Mouse (Mus musculus) ES-E14 (cell line): Measurements from ENCODE around the gene Tma16. TPM values are rescaled to one million over a fixed set of nuclear protein-coding genes. Genes with fewer than 3 reads are reported as not detected.

Experiments
- DNase-seq: peaks from one replicate; pipeline ENCODE4 v3.0.0-alpha.2; 2013; ENCODE audit warnings: low read depth, low spot score
- H3K27ac ChIP-seq: 2 replicates; pipeline ENCODE4 v1.5.1; 2012; ENCODE audit warnings: low read depth, mild to moderate bottlenecking, low read length, moderate library complexity, mixed read lengths; ENCODE audit not compliant: poor library complexity, insufficient read depth, severe bottlenecking
- H3K36me3 ChIP-seq: 2 replicates; pipeline ENCODE4 v1.6.1; 2012; ENCODE audit warnings: mild to moderate bottlenecking, low read length, moderate library complexity, mixed read lengths; ENCODE audit not compliant: control insufficient read depth, poor library complexity, insufficient read depth, severe bottlenecking
- H3K4me1 ChIP-seq, 2 experiments: fragments of 150-350 bp in 1 of 2; sonication (generic) in 1 of 2; 2 replicates each; pipeline ENCODE4 v1.6.1; 2012; ENCODE audit warnings: low read length in 2 of 2, mild to moderate bottlenecking in 1 of 2, mixed read lengths in 1 of 2; ENCODE audit not compliant: control insufficient read depth in 2 of 2, insufficient read depth in 2 of 2, poor library complexity in 1 of 2
- H3K4me3 ChIP-seq, 2 experiments: fragments of 150-350 bp in 1 of 2; sonication (generic) in 1 of 2; 2 replicates each; pipeline ENCODE4 v1.5.1; 2012; ENCODE audit warnings: low read length in 2 of 2, low read depth in 1 of 2, mild to moderate bottlenecking in 1 of 2, mixed read lengths in 1 of 2; ENCODE audit not compliant: insufficient read depth in 1 of 2, poor library complexity in 1 of 2, severe bottlenecking in 1 of 2
- H3K9ac ChIP-seq: 2 replicates; pipeline ENCODE4 v1.6.1; 2012; ENCODE audit warnings: low read depth, mild to moderate bottlenecking, low read length, mixed read lengths; ENCODE audit not compliant: poor library complexity, insufficient read depth, severe bottlenecking
- H3K9me3 ChIP-seq: fragments of 150-350 bp; sonication (generic); 2 replicates; pipeline ENCODE4 v1.6.1; 2012; ENCODE audit warnings: low read depth, mild to moderate bottlenecking, low read length; ENCODE audit not compliant: control insufficient read depth, insufficient read depth
- CHD2 ChIP-seq: IDR thresholded peaks from 2 replicates; pipeline ENCODE4 v1.6.1; 2014; ENCODE audit warnings: mild to moderate bottlenecking, low read depth, low read length, inconsistent platforms
- HCFC1 ChIP-seq: IDR thresholded peaks from 2 replicates; pipeline ENCODE4 v1.6.1; 2012; ENCODE audit warnings: low read length, inconsistent platforms, borderline replicate concordance; ENCODE audit not compliant: insufficient read depth
- MAFK ChIP-seq: IDR thresholded peaks from 2 replicates; pipeline ENCODE4 v1.6.1; 2014; ENCODE audit warnings: mild to moderate bottlenecking, low read depth, low read length, inconsistent platforms; ENCODE audit not compliant: insufficient read depth
- ZC3H11A ChIP-seq: IDR thresholded peaks from 2 replicates; pipeline ENCODE4 v1.6.1; 2012; ENCODE audit warnings: low read depth, mild to moderate bottlenecking, inconsistent platforms, low read length, borderline replicate concordance
- ZNF384 ChIP-seq: IDR thresholded peaks from 2 replicates; pipeline ENCODE4 v1.6.1; 2012; ENCODE audit warnings: low read depth, low read length, inconsistent platforms
- in situ Hi-C, 2 experiments: fragments of 600-800 bp; cut with MboI; formaldehyde crosslinking; loops; one replicate each; pipeline ENCODE4 v1.15.1; 2025; ENCODE audit warnings: low sequenced_read_pairs in 2 of 2, inconsistent platforms in 1 of 2; ENCODE audit not compliant: unreplicated experiment in 2 of 2
- total RNA-seq: library from RNA; depleted of rRNA; stranded (reverse); fragments of 300-350 nt; gene quantifications from 2 replicates; pipeline ENCODE4 v1.2.3, GENCODE M21; 2012

The Tma16 gene
- total RNA-seq, 1 experiment: 48.0 TPM

GRCm38 (mm10) chr8:66444141-66444540, 42.2 kb downstream of the Tma16 start:
- H3K36me3 ChIP-seq: no peaks in the 10 kb centered on the region
- H3K4me1 ChIP-seq: no peaks in the 10 kb centered on the region
- in situ Hi-C loops: loop anchor here in 1 of 2 experiments (25.0 kb wide), 1 partner anchor 1282 kb away; no protein-coding TSS in a partner anchor
- H3K9ac ChIP-seq: no peak overlapping the region
- no peak overlapping the region for H3K27ac ChIP-seq
- no peak for DNase-seq
- H3K9me3 ChIP-seq: no peaks in the 10 kb centered on the region
- no peak overlapping the region for H3K4me3 ChIP-seq
- TF ChIP-seq ZNF384: no peak
- no peak for TF ChIP-seq CHD2
- TF ChIP-seq ZC3H11A: no peak
- no peak for TF ChIP-seq MAFK
- no peak for TF ChIP-seq HCFC1

GRCm38 (mm10) chr8:66442778-66443177, 43.6 kb downstream of the Tma16 start:
- no peak overlapping the region for H3K4me3 ChIP-seq
- H3K9me3 ChIP-seq: no peaks in the 10 kb centered on the region
- H3K9ac ChIP-seq: no peak overlapping the region
- no peaks in the 10 kb centered on the region for H3K4me1 ChIP-seq
- in situ Hi-C loops: loop anchor here in 1 of 2 experiments (25.0 kb wide), 1 partner anchor 1280 kb away; no protein-coding TSS in a partner anchor
- H3K27ac ChIP-seq: no peak overlapping the region
- DNase-seq: peak; percentile 19
- TF ChIP-seq ZNF384 (no peak), ZC3H11A (0 out of 2 replicates have a peak, but pooled peaks have one; percentile 3)
- H3K36me3 ChIP-seq: no peaks in the 10 kb centered on the region

GRCm38 (mm10) chr8:66441123-66441522, 45.2 kb downstream of the Tma16 start:
- H3K36me3 ChIP-seq: no peaks in the 10 kb centered on the region
- in situ Hi-C loops: loop anchor here in 1 of 2 experiments (25.0 kb wide), 1 partner anchor 1279 kb away; no protein-coding TSS in a partner anchor

DNA sequence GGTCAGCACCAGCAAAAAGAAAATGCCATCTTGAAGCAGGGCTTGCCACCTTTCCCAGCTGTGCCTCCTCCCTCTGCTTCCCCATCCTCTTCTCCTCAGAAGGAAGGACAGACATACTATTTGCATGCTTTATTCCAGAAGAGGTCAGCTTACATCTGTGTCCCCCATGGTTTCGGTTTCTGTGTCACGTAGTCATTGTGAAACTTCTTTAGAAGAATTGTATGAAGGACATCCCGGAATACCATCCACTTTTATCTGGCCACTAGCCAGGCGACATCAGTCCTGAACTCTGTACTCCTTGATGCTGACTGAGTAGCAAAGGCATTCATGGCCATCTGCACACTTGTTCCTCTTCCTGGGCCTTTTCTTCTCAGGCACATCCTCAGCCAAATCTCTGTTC, 47.9 kb downstream of the Tma16 start:
- in situ Hi-C loops: loop anchor here in 1 of 2 experiments (25.0 kb wide), 1 partner anchor 1276 kb away; no protein-coding TSS in a partner anchor
- Histone ChIP-seq H3K4me1 (no peaks in the 10 kb centered on the region), H3K9ac (no peak overlapping the region), H3K27ac (no peak overlapping the region), H3K9me3 (no peaks in the 10 kb centered on the region), H3K4me3 (no peak overlapping the region), H3K36me3 (no peaks in the 10 kb centered on the region)
- DNase-seq: no peak
- TF ChIP-seq CHD2: no peak
- no peak for TF ChIP-seq HCFC1
- no peak for TF ChIP-seq MAFK

More at GRCm38 (mm10) chr8:66441123-66441522, 45.2 kb downstream of the Tma16 start:
- H3K9me3 ChIP-seq: no peaks in the 10 kb centered on the region
- TF ChIP-seq HCFC1 (no peak), CHD2 (no peak), MAFK (no peak), ZC3H11A (no peak), ZNF384 (no peak)
- no peaks in the 10 kb centered on the region for H3K4me1 ChIP-seq
- no peak overlapping the region for H3K27ac ChIP-seq
- no peak overlapping the region for H3K9ac ChIP-seq
- DNase-seq: no peak
- no peak overlapping the region for H3K4me3 ChIP-seq

DNA sequence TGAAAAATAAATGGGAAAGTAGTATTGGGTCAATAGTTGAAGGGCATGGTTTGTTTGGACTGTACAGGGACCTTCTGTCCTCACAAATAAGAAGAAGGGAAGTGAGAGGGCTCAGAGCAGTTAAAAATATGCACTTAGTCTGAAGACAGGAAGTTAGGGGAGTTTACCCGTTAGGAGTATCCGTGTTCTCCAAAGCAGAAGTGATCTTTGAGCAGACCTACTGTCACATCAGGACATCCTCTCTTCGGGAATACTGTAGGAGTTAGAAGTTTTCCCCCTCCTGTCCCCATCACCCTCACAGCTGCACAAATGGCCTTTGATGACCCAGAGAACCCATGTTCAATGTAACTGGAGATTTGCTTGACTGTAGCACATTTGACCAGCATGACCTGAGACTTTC, 48.4 kb downstream of the Tma16 start:
- H3K4me3 ChIP-seq: no peak overlapping the region
- in situ Hi-C loops: loop anchor here in 1 of 2 experiments (25.0 kb wide), 1 partner anchor 1276 kb away; no protein-coding TSS in a partner anchor
- no peak for DNase-seq

More for the DNA sequence above, 48.4 kb downstream of the Tma16 start:
- Histone ChIP-seq H3K9me3 (no peaks in the 10 kb centered on the region), H3K9ac (no peak overlapping the region), H3K4me1 (no peaks in the 10 kb centered on the region), H3K27ac (no peak overlapping the region), H3K36me3 (no peaks in the 10 kb centered on the region)
- no peak for TF ChIP-seq ZNF384
- no peak for TF ChIP-seq ZC3H11A
- TF ChIP-seq MAFK: no peak
- TF ChIP-seq CHD2: no peak
- TF ChIP-seq HCFC1: no peak
